Mouse (Mus musculus) heart, postnatal 25 days (tissue): ENCODE results near the gene Gzmk. TPM values are rescaled to one million over a fixed set of nuclear protein-coding genes. Genes with fewer than 3 reads are reported as not detected.

Experiments used
- DNase-seq: peaks from one replicate; pipeline ENCODE4 v3.0.0; 2022; ENCODE audit warnings: low spot score
- intact Hi-C: fragments of 180-260 bp; cut with DNase I; formaldehyde crosslinking; loops from one replicate; pipeline ENCODE4 v1.15.1; 2025
- total RNA-seq, 2 experiments: library from RNA; stranded (reverse); gene quantifications; 2 replicates each; pipeline ENCODE4 v1.2.3; 2021

The Gzmk gene
- total RNA-seq, 2 experiments from 2014 or later = not detected

DNA sequence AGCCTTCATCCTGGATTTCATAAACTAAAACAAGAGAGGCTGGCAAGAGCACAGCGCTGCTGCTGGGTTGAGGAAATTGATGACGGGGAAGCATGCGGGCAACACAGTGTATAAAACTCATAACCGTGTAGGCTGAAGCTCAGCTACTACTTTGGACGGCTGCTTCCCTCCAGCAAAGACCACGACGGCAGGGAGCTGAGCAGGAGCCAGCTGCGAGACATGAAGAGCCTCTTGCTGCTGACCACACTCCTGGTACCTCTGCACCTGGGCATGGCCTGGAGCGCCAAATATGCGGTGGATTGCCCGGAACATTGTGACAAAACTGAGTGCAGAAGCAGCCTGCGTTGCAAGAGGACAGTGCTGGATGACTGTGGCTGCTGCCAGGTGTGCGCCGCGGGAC, 16.1 kb downstream of the Gzmk start, which contains the start of gene Esm1:
Gene Esm1, plus strand, starts transcription at position 36 of the 400 bp plus-strand sequence.
- intact Hi-C loops = no loop called here
- DNase-seq = no peak

DNA sequence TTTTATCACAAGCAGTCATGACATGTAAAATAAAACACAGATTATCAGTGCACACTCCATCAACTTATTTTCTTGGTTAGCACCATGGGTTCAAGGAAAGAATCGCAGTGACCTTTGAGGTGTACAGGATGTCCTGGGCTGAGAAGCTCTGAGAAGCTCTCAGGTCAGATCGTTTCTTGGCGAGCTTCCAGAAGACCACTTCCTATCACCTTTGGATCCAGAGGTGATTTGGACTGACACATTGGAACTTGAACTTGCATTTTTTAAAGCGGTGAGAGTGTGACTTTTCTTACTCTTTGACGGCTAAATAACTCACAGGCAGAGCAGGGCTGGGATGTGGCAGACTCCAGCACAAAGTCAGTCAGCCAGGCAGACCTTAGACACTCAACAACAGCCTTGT, 20.4 kb downstream of the Gzmk start:
- DNase-seq = no peak
- intact Hi-C loops = no loop called here

DNA sequence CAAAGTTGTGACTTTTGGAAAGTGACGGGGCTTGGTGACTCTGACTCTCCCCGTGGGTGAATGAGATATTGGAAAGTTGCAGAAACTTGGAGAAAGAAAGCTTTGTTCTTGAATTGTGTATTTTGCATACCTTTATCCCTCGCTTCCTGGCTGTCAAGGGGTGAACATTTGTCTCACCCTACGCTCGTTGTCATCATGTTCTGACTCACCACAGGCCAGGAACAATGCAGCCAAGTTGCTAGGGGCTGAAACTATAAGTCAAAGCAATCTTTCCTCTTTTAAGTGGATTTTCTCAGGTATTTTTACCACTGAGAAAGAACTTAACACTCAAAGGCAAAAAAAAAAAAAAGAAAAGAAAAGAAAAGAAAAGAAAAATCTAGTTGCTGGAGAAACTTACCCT, 22.6 kb downstream of the Gzmk start:
- intact Hi-C loops = no loop called here
- no peak for DNase-seq

DNA sequence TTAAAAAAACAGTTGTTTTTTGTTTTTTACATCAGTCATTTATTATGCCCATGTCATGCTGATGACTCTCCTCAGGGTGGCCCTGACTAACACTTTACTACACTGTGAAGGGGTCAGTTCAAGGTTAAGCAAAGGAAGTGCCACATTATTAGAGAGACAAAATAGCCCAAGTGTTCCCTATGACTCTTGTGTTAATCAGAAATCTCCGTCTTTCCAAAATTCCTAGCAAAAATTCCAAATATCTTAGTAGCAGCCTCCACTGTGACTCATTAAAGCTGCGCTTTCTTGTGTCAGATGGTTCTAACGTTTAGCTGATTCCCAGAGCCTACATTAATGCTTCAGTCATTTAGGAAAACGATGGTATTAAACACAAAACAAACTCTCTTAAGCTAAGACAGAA, 23.5 kb downstream of the Gzmk start:
- no peak for DNase-seq
- intact Hi-C loops = no loop called here

DNA sequence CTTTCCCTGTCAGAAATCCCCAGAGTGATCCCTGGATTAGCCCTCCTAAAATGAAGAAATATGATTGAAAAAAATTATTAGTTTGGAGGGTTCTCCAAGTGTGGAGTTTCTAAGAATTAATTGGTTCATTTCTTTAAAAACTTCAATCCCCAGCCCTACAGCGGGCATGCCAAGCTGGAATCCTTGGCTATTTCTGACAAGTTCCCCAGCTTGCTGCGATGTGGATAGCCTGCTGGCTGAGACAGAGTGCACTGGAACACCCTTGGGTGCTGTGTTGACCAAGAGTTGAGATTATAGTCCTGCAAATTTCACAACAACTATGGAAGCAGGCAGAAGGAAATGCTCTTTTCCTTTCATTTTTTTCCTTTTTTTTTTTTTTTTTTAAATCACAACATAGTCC, 24.1 kb downstream of the Gzmk start:
- DNase-seq = no peak
- intact Hi-C loops = no loop called here

DNA sequence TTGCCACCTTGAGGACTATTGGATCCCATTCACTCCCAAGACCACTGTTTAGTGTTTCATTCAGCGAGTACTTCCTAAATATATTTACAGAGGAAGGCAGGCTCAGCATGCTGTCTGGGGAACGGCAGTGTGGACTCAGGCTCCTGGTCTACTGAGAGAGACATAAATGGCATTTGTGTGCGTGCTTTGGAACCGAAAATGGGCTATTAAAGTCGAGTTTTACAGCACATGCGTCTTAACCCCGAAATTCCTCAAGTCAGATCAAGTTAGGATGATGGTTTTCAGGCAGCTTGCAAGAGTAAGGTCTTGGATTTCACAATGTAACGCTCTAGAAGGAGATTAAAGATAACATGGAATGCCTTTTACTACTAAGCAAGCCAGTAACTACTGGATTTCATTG, 25.0 kb downstream of the Gzmk start:
- intact Hi-C loops = no loop called here
- no peak for DNase-seq

DNA sequence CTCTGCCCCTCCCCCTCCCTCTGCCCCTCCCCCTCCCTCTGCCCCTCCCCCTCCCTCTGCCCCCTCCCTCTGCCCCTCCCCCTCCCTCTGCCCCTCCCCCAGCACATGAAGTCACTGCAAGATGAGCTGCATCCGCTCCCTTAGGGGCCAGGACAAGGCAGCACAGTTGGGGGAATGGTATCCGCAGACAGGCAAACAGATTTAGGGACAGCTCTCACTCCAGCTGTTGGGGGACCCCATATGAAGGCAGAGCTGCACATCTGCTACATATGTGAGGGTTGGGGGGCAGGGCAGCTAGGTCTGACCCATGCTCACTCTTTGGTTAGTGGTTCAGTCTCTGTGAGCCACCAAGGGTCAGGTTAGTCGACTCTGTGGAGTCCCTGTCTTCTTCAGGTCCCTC, 26.4 kb downstream of the Gzmk start:
- DNase-seq = no peak
- intact Hi-C loops = no loop called here

DNA sequence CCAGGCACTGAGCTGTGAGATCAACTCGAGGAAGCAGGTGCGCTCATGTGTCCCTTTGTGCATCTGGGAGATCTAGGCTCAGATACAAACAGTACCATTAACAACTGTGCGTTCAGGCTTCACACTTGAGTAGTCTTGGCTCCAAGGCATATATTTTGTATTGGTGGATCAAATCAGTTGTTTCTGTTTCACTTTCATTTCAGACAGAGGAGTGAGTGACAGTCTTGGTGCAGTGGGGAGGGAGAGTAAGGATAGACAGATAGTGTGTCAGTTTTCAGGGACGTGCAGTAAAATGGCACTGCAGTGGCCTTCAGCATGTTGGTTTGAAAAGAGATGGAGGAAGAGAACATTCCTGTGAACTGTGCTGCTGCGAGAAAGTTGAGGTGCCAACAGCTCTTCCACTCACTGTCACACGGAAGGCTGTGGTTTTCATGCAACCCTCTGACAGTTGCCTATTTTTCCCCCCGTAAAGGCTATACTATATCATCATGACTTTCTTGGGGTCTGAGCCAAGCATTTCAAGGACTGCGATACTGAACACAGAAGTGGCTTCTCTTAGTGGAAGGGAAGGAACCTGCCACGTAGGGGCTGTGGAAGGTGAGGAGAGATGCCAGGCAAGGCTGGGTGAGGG, 27.7 kb downstream of the Gzmk start:
- intact Hi-C loops = no loop called here
- DNase-seq = no peak

DNA sequence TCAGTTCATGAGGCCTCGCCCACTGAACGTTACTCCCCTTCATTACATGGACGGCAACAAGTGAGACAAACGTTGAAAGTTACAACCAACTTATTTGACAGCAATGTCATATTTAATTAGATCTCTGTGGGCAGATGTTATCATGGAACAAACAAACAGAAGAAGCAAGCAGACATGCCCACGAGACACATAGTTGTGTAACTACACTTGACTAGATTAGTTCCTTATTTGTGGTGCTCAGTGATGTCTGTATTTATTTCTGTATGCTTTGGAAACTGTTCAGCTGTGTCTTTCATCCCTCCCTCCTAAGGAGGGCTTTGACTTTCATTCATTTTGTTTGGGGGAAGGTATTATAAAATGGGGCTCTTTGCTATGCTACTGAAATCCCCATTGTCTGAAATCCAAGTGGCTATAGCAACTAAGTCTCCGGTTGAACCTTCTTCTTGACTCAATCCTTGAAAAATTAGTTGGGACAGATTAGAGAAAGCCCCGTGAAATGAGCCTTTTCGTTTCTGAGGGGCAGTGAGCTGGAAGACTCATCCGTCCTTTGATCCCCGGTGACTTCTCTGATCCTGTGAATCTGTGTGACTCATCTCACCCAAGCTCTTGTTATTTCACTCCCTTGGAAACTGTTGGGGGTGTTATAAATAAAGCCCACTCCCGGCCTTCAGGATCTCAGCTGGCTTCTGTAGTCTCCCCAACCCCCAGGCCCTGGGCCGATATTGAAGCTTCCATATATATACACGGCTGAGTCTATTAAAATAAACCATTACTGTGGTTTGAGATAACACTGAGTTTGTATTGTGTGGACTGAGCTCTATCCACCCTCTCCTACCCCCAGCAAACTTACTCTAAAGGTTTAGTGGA, 28.7 kb downstream of the Gzmk start:
- no peak for DNase-seq
- intact Hi-C loops = no loop called here

DNA sequence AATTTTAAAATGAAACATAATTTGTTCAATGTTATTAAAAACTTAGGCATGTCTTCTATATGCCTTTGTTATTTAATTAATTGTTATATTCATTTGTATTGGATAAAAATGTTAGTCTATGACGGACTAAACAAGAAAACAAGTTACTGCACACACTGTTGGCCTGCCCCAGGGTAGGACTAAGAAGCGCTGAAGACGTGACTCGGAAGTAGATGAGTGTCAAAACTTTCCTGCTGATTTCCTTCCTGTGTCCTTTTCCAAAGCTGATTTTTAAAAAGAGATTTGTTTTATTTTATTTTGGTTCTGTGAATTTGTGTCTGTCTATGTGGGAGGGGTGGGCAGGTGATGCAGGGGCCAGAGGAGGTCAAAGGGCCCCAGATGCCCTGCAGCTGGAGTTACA, 42.0 kb downstream of the Gzmk start:
- DNase-seq = no peak
- intact Hi-C loops = no loop called here

DNA sequence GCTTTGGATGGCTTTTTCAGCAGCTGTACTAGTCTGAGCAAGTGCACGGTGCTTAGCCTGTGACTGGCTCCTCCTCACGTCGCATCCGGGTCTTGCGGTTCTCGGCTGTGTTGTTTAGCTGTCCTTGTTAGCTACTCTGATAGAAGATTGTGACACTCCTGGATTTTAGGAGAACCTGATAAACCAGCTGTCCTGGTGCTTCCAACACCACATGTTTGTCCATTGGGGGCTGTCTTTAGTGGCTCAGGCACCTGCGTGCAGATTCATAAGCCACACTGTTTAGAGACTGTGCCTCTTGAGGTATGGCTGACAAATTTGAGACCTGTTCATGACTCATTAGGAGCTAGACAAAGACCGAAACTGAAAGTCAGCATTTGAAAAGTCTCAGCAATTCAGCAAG, 42.4 kb downstream of the Gzmk start:
- intact Hi-C loops = no loop called here
- no peak for DNase-seq

DNA sequence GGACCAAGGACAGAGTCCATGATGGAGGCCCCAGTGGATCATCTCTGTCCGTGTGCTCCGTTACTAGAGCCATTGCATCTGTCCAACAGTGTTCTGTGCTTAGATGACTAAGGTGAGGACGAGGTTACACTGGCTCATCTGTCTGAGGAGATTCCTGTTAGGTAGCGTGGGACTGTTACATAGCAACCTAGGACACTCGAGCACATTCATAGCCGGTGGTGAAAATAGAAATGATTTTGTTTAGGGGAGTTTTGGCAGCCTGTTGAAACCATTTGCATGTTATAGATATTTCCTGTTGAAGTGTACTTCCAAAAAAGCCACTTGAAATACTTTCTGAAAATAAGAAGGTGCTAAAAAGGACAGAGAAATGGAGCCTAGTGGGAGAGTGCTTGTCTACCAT, 51.5 kb downstream of the Gzmk start:
- no peak for DNase-seq
- intact Hi-C loops = no loop called here

DNA sequence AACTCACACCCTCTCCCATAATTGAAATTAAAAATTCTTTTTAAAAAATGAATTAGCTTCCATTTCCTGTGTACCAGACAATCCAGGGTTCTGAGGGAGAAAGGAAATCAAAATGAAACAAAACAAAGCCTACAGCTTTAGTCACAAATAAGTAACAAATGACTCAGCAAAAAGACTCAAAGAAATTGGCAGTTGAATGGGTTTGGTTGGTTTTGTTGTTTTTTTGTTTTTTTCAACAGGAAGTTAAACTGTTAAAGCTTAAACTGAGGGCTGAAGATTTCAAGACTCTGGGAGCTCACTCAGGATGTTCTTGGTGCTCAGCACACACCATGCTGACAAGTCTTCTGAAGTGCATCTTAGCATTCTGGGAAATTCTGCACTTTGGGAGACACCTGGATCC, 55.5 kb downstream of the Gzmk start:
- intact Hi-C loops = no loop called here
- no peak for DNase-seq

DNA sequence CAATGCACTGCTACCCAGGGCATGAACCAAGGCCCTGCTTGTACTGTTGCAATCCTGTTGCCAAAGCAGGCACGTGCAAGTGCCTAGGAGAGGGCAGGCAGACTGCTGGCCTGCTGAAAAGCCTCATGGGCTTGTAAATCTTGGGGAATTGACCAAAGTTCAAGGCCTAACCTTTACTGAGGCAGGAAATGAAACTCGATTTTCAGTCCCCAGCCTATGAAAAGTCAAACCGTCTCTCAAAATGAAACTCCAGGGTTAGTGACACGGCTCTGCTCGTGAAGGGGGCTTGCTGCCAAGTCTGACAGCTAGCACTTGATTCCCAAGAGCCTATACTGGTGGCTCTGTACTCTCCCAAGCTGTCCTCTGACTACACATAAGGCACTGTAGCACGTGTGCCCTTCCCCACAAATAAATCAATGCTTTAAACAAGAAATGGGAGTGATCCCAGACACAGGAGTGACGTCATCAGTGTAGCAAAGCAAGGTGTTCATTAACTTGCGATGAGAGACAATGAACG, 57.6 kb downstream of the Gzmk start:
- DNase-seq = no peak
- intact Hi-C loops = no loop called here

DNA sequence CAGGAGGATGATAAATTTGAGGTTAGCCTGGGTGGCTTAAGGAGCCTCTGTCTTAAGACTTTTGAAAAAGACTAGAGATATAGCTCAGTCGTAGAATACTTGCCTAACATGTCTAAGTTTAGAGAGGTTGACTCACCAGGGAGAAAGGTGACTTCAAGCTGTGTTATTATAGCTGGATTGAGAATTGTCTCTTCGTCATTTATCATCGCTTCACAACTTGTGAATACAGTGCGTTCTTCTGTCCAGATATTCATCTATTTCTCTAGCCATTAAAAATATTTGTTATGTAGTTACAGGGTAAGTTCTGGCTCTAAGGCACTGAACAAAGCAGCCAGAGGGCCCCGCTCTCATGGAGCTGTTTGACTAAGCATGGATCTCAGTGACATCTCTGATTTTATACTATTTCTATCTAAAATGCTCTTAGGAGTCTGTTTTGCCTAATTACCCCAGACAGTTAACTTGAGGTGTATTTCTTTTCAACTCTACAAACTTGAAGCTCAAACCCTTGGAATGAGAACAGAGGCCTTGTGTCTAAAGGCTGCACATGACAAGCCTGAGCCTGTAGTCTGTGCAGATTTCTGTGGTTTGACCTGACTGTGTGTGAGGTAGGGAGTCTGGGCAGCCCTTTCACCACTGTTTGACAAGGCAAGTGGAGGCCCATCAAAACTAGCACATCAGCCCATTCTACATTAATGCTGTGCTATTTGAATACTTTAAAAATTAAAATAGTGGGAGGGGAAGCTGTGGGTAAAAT, 61.3 kb downstream of the Gzmk start:
- DNase-seq = no peak
- intact Hi-C loops = no loop called here

DNA sequence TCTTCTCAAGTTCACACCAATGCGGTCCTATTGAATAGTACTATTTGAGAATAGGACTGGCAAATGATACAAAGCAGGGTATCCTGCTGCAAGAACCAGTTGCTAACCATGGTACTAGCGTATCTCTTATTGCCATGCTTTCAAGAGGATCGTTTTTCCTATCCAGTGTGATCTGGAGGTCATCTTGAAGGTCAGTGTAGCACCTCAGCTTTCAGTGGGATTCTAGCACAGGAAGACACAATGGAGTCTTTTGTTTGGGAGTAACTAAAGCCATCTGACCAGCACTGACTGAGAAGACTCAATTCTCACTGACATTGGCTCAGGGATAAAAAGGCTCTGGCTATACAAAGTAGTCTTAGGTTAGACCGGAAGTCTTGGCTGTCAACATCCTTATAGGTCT, 74.2 kb downstream of the Gzmk start:
- no peak for DNase-seq
- intact Hi-C loops = no loop called here

DNA sequence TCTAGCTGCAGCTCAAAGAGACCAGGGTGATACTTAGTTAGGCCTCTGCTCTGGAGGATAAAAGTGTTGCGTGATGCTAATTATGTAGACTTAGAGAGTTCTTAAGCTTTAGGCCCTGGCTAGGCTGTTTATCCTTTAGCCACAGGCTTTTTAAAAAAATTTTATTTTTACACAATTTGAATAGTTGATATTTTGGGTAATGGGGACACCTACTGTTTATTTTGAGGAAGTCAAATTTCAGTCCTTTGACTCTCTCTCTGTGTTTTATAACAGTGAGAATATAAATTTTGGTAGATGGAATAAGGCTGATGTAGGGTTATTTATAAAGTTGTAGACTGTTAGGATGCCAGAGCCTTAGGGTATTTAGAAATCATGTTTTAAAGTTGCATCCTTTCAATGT, 86.1 kb downstream of the Gzmk start:
- no peak for DNase-seq
- intact Hi-C loops = loop anchor here (10.0 kb wide), 1 partner anchor 85 kb away; no protein-coding TSS in a partner anchor

DNA sequence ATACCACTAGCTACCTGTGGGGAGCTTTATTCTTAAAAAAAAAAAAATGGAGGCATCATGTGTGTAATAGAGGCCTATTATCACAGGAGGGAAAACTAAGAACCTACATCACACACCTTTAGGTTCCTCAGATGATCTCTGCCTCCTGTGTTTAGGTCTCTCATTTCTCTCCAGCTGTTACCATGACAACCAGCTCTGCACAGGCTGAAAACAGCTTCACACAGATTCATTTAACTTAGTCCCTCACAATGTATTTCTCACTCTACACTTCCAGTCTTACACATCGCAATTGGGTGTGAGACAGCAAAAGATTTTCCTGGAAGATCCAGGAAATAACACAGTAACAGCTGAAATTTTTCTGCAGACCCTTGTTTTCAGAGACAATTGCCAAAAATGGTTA, 95.7 kb downstream of the Gzmk start:
- intact Hi-C loops = loop anchor here (10.0 kb wide), 1 partner anchor 75 kb away; no protein-coding TSS in a partner anchor

More for the DNA sequence above, 95.7 kb downstream of the Gzmk start:
- DNase-seq = no peak
